Comparison of ENCODE assay signal across 13 mouse cellular contexts in the genomic region with DNA sequence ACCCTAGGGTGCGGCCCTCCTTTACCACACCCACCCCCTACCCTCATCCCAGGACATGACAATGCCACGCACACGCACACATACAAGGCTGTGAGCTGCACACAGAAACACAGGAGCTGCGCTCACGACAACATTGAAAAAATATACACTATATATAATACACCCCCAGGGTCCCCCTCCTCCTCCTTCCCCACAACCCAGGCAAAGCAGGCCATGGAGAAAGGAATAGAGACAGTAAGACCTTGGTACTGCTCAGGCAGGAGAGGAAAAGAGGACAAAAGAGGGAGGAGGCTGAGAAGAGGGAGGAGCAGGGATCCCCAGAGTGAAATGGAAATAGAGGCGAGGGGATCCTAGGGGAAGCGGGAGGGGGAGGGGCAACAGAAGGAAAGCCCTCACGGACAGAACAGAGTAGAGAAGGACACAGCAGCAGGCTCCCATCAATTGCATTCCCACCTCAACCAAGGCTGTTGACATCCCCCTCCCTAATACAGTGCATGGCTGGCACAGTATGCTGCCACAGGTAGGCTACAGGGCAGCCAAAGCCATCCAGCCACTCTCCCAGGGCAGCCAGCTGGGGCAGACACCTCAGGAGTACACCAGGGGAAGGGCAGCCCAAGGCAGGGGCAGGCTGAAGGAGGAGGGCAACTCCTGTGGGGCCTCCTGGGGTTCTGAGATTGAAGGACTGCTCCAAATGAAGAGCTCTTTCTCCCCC. TPM values are rescaled to one million over a fixed set of nuclear protein-coding genes. Genes with fewer than 3 reads are reported as not detected.
DNase-seq lines count a peak whose midpoint lies in the region; ATAC-seq lines count a peak whose summit lies in the region.
"Had no signal": no experiment of that assay in that cellular context is flagged by ENCODE, and none has a peak within 500 bp of the region (broad histone marks: within the 10 kb centered on the region; RNA-seq: fewer than 3 reads in every experiment).

No protein-coding gene starts in this region.

- H3K4me3 ChIP-seq in limb, embryonic 13.5 days: no peak overlapping the region
- H3K4me3 ChIP-seq in limb, embryonic 10.5 days: no peak overlapping the region
- no peak overlapping the region for H3K4me3 ChIP-seq in forebrain, embryonic 16.5 days (replicated peaks; ENCODE audit: low read length)
- H3K4me3 ChIP-seq in midbrain, embryonic 15.5 days: no peak overlapping the region
- H3K4me3 ChIP-seq: lung, embryonic 15.5 days had no signal

- no peaks in the 10 kb centered on the region; the same call in 1 of the 2 replicates for H3K36me3 ChIP-seq in limb, embryonic 13.5 days
- H3K36me3 ChIP-seq in limb, embryonic 10.5 days: no peaks in the 10 kb centered on the region
- 0 out of 2 replicates have a peak, but pooled peaks cover 2% of the 10 kb centered on the region for H3K36me3 ChIP-seq in forebrain, embryonic 16.5 days (ENCODE audit: control insufficient read depth, insufficient read depth)
- no peaks in the 10 kb centered on the region; the same call in 1 of the 2 replicates for H3K36me3 ChIP-seq in midbrain, embryonic 15.5 days (replicated peaks)
- H3K36me3 ChIP-seq: lung, embryonic 15.5 days had no signal

- no peaks in the 10 kb centered on the region for H3K9me3 ChIP-seq in limb, embryonic 13.5 days
- no peaks in the 10 kb centered on the region for H3K9me3 ChIP-seq in limb, embryonic 10.5 days (replicated peaks)
- no peaks in the 10 kb centered on the region for H3K9me3 ChIP-seq in forebrain, embryonic 16.5 days (ENCODE audit: control insufficient read depth, low read length)
- H3K9me3 ChIP-seq in midbrain, embryonic 15.5 days: no peaks in the 10 kb centered on the region
- H3K9me3 ChIP-seq: lung, embryonic 15.5 days had no signal

- DNase-seq in limb, embryonic 10.5 days (ENCODE audit: low spot score): no peak
- peak; percentile 60 for DNase-seq in ZHBTc4 (ENCODE audit: low read depth, low spot score)
- DNase-seq in kidney, postnatal 4 days: no peak
- no peak for DNase-seq in cerebellum, postnatal 14 days
- DNase-seq in frontal cortex, postnatal 25 days (ENCODE audit: low spot score in 2 of 2): no peak
- DNase-seq: cerebellum, adult 18-20 months; heart, adult 18-20 months; kidney, postnatal 10 days; thymus, postnatal 36 days had no signal

- no peaks in the 10 kb centered on the region for H3K4me1 ChIP-seq in limb, embryonic 13.5 days
- peaks cover 7% of the 10 kb centered on the region; the same call in 1 of the 2 replicates for H3K4me1 ChIP-seq in limb, embryonic 10.5 days
- H3K4me1 ChIP-seq in forebrain, embryonic 16.5 days (replicated peaks; ENCODE audit: control insufficient read depth, insufficient read depth, low read length): peaks cover 6% of the 10 kb centered on the region
- H3K4me1 ChIP-seq in midbrain, embryonic 15.5 days: peaks cover 13% of the 10 kb centered on the region
- H3K4me1 ChIP-seq: lung, embryonic 15.5 days had no signal

- H3K27ac ChIP-seq in limb, embryonic 13.5 days: no peak overlapping the region
- no peak overlapping the region for H3K27ac ChIP-seq in limb, embryonic 10.5 days
- H3K27ac ChIP-seq in forebrain, embryonic 16.5 days (ENCODE audit: low read length): no peak overlapping the region
- no peak overlapping the region for H3K27ac ChIP-seq in midbrain, embryonic 15.5 days
- H3K27ac ChIP-seq: lung, embryonic 15.5 days had no signal

- 0 out of 2 replicates have a peak, but pooled peaks have one; percentile 22 for ATAC-seq in limb, embryonic 13.5 days (ENCODE audit: low FRiP score, low read depth)
- peak; percentile 22; the same call in 1 of the 2 replicates for ATAC-seq in forebrain, embryonic 16.5 days
- ATAC-seq in midbrain, embryonic 15.5 days (replicated peaks): peak; percentile 34; the same call in 1 of the 2 replicates

- H3K4me2 ChIP-seq in limb, embryonic 13.5 days (replicated peaks): no peak overlapping the region
- no peak overlapping the region for H3K4me2 ChIP-seq in forebrain, embryonic 16.5 days (ENCODE audit: low read length)
- no peak overlapping the region for H3K4me2 ChIP-seq in midbrain, embryonic 15.5 days
- H3K4me2 ChIP-seq: lung, embryonic 15.5 days had no signal

- no peak overlapping the region; the same call in 1 of the 2 replicates for H3K9ac ChIP-seq in limb, embryonic 13.5 days
- no peak overlapping the region for H3K9ac ChIP-seq in forebrain, embryonic 16.5 days (replicated peaks; ENCODE audit: low read depth, low read length)
- H3K9ac ChIP-seq in midbrain, embryonic 15.5 days: no peak overlapping the region
- H3K9ac ChIP-seq: lung, embryonic 15.5 days had no signal

- 52% methylated on average over 8 of the region's 8 CpGs for WGBS in limb, embryonic 13.5 days
- WGBS in limb, embryonic 10.5 days: 45% methylated on average over 8 of the region's 8 CpGs
- 42% methylated on average over 8 of the region's 8 CpGs for WGBS in forebrain, embryonic 16.5 days
- 41% methylated on average over 8 of the region's 8 CpGs for WGBS in midbrain, embryonic 15.5 days

- H3K27me3 ChIP-seq in limb, embryonic 13.5 days: no peaks in the 10 kb centered on the region
- H3K27me3 ChIP-seq in limb, embryonic 10.5 days (ENCODE audit: low read depth, poor library complexity, severe bottlenecking): no peaks in the 10 kb centered on the region
- H3K27me3 ChIP-seq in forebrain, embryonic 16.5 days (replicated peaks; ENCODE audit: control insufficient read depth, insufficient read depth, low read length): no peaks in the 10 kb centered on the region
- no peaks in the 10 kb centered on the region for H3K27me3 ChIP-seq in midbrain, embryonic 15.5 days (replicated peaks)
- H3K27me3 ChIP-seq: lung, embryonic 15.5 days had no signal

RNA-seq across cellular contexts. Expression of gene Pex5, which starts 16.1 kb away (rescaled TPM):
- polyA plus RNA-seq in limb, embryonic 13.5 days (2015; fragmentation: Nextera tagmentation; extraction: Ambion mirVana): 50.4 and 54.5 TPM in 2 replicates
- 38.0 and 41.4 TPM in 2 replicates for polyA plus RNA-seq in limb, embryonic 10.5 days (2016; fragmentation: Nextera tagmentation; extraction: Ambion mirVana)
- polyA plus RNA-seq in forebrain, embryonic 16.5 days (2015; fragmentation: Nextera tagmentation; extraction: Ambion mirVana): 92.2 and 92.5 TPM in 2 replicates
- polyA plus RNA-seq in midbrain, embryonic 15.5 days (2015; fragmentation: Nextera tagmentation; extraction: Ambion mirVana): 77.3 and 83.5 TPM in 2 replicates

RNA-seq across cellular contexts. Expression of gene Clstn3, which starts 33.7 kb away (rescaled TPM):
- 12.8 and 12.9 TPM in 2 replicates for polyA plus RNA-seq in limb, embryonic 13.5 days (2015; fragmentation: Nextera tagmentation; extraction: Ambion mirVana)
- 2.1 and 5.4 TPM in 2 replicates for polyA plus RNA-seq in limb, embryonic 10.5 days (2016; fragmentation: Nextera tagmentation; extraction: Ambion mirVana)
- 62.8 and 90.9 TPM in 2 replicates for polyA plus RNA-seq in forebrain, embryonic 16.5 days (2015; fragmentation: Nextera tagmentation; extraction: Ambion mirVana)
- polyA plus RNA-seq in midbrain, embryonic 15.5 days (2015; fragmentation: Nextera tagmentation; extraction: Ambion mirVana): 146 and 153 TPM in 2 replicates
